Mouse (Mus musculus): ENCODE measurements around the gene Fbxl8. TPM values are rescaled to one million over a fixed set of nuclear protein-coding genes. Genes with fewer than 3 reads are reported as not detected.
A peak's percentile ranks its signal among the peaks of the same experiment; 100 is the strongest.

Gene Fbxl8
- total RNA-seq, 2 experiments from 2014 or later: 1.3 TPM

GRCm38 (mm10) chr8:105295895-105296573 lies 31.6 kb downstream of the Fbxl8 start, which contains the start of gene Exoc3l:
Gene Exoc3l (minus strand): TSS chr8:105296101.
- DNase-seq: no peak
- intact Hi-C loops (cut with DNase I; ENCODE audit: low total_unique reads): no loop called here

- intact Hi-C loops (cut with DNase I; ENCODE audit: low total_unique reads): no loop called here
- DNase-seq: peak; percentile 95
These were observed 33.2 kb downstream of the Fbxl8 start, which contains the start of gene E2f4 for GRCm38 (mm10) chr8:105297511-105298192. Gene E2f4 (plus strand): TSS chr8:105297663.

DNA sequence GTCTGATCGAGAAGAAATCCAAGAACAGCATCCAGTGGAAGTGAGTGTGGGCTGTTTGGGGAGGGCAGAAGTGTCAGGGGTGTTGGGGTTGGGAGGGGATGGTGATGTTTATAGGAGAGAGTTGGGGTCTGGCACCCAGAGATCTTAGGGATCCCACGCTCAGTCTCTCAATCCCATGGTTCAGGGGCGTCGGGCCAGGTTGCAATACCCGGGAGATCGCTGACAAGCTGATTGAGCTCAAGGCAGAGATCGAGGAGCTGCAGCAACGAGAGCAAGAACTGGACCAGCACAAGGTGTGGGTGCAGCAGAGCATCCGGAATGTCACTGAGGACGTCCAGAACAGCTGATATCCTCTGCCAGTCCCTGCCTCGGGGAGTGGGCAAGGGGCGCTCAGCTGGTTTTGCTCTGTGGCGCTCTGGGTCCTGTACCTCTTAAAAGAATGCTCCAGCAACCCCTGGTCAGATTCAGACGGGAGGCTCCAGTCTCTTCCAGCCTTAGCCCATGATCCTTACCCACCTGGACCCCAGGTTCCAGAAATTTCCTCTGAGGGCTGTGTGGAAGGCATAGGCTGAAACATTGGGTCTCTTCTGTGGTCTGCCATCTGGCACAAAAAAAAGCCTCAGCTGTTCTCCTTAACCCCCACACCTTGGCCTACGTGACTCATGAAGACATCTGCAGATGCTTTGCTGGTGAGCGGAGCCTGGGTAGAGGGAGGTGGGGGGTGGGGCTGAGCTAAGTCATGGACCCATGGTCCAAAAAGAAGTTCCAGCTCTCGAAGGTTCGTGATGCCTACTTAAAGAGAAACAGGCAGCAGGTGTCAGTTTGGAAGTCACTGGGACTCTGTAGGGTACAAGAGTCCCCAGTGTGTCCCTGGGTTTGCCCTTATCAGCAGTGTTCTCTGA lies 34.2 kb downstream of the Fbxl8 start:
- DNase-seq: no peak

DNA sequence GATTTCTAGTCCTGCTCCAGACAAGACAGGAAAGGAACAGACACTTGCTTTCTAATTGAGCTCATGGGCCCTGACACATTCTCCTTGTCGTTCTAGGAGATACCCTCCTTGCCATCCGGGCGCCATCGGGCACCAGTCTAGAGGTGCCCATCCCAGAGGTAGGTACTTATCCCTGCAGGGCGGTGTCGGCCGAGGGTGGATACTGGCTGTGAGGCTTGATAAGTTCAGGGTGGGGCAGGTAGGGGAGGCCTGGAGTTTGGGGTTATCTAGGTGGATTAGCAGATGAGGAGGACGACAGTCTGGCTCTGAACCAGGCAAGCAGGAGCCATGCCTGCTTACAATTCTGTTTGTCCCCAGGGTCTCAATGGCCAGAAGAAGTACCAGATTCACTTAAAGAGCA lies 35.5 kb downstream of the Fbxl8 start:
- intact Hi-C loops (cut with DNase I; ENCODE audit: low total_unique reads): no loop called here
- DNase-seq: no peak

More for the DNA sequence above, 34.2 kb downstream of the Fbxl8 start:
- intact Hi-C loops (cut with DNase I; ENCODE audit: low total_unique reads): no loop called here

DNA sequence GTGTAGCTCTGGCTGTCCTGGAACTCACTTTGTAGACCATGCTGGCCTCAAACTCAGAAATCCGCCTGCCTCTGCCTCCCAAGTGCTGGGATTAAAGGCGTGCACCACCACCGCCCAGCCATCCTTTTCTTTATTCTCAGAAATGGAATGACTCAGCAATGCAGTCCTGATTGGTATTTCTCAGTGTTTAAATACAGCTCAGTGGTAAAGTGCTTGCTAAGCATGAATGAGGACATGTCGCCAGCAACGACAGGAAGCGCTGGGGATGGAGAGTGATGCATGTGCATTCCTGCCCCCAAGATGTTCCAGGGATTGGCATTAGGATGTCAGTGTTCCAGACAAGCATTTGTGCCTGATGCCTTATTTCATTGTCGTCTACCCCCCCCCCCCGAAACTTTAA lies 38.9 kb downstream of the Fbxl8 start:
- DNase-seq: no peak
- intact Hi-C loops (cut with DNase I; ENCODE audit: low total_unique reads): no loop called here

- intact Hi-C loops (cut with DNase I; ENCODE audit: low total_unique reads): no loop called here
- no peak for DNase-seq
These were observed 39.4 kb downstream of the Fbxl8 start for GRCm38 (mm10) chr8:105303874-105304273.

DNA sequence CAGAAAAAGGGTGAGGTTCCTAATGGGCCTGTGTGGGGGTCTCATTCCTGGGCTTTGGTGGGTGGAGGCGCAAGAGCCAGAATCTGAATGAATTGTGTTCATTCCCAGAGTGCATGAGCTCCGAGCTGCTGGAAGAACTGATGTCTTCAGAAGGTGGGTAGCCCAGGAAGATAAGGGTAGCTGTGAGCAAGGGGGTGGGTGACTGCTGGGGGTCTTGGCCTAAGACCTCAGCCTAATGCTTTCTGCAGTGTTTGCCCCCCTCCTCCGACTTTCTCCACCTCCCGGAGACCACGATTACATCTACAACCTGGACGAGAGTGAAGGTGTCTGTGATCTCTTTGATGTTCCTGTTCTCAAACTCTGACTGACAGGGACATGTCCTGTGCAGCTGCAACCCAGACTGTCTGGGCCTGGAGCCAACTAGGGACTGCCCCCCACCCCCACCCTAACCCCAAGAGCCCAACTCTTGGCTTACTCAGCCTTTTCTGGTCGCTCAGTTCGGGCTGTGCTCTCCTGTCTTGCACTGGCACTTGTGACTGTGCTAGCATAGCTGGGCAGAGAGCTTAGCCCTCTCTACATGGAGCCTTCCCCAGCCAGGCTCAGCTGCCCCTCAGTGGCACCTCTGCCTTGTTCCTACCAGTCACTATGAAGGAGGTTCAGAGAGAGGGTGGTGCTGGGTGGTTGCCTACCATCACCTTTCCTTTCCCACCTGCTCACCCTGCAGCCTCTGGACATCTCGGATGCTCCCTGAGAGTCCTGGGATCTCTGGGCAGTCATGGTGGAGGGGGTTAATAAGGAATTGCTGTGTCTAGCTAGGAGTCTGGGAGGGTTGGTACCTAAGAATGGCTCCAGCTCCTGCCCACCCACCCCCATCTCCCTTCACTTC lies 40.1 kb downstream of the Fbxl8 start:
- no peak for DNase-seq
- intact Hi-C loops (cut with DNase I; ENCODE audit: low total_unique reads): no loop called here

GRCm38 (mm10) chr8:105305211-105306145 lies 41.0 kb downstream of the Fbxl8 start, which contains the start of gene Elmo3:
Gene Elmo3 (plus strand): TSS chr8:105305601.
- DNase-seq: no peak
- intact Hi-C loops (cut with DNase I; ENCODE audit: low total_unique reads): no loop called here

DNA sequence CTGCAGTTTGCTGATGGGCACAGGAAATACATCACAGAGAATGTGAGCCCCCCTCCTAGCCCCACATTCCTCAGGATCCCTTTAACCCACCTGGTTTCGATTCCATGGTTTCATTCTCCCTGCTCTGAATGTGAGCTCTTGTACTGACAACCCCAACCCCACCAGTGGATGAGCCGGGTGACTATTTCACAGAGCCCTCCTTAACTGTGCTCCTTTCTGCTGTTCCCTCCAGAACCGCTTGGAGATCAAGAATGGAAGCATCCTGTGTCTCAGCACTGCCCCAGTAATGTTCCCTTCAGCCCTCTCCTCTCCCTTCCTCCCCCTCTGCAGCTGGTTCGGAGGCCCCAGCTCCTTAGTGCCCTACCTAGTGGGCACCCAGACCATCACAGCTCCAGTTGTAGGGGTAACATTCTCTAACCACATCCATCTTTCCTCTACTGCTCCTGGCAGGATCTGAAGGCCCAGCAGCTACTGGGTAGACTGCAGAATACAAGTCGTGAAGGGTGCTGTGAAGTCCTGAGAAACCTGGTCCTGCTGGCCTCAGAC lies 41.8 kb downstream of the Fbxl8 start:
- DNase-seq: no peak
- intact Hi-C loops (cut with DNase I; ENCODE audit: low total_unique reads): no loop called here

GRCm38 (mm10) chr8:105307670-105308069 lies 43.2 kb downstream of the Fbxl8 start:
- no peak for DNase-seq
- intact Hi-C loops (cut with DNase I; ENCODE audit: low total_unique reads): no loop called here

DNA sequence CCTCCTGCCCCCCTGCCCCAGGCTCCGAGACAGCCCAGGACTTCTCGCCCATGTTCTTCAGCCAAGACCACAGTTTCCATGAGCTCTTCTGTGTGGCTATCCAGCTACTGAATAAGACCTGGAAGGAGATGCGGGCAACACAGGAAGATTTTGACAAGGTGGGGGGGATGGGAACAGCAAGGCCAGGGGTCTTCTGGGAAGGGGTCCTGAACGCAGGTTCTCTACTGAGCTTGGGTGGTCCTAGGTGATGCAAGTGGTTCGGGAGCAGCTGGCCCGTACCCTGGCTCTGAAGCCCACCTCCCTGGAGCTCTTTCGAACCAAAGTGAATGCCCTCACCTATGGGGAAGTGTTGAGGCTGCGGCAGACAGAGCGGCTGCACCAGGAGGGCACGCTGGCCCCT lies 44.0 kb downstream of the Fbxl8 start:
- DNase-seq: no peak
- intact Hi-C loops (cut with DNase I; ENCODE audit: low total_unique reads): no loop called here

DNA sequence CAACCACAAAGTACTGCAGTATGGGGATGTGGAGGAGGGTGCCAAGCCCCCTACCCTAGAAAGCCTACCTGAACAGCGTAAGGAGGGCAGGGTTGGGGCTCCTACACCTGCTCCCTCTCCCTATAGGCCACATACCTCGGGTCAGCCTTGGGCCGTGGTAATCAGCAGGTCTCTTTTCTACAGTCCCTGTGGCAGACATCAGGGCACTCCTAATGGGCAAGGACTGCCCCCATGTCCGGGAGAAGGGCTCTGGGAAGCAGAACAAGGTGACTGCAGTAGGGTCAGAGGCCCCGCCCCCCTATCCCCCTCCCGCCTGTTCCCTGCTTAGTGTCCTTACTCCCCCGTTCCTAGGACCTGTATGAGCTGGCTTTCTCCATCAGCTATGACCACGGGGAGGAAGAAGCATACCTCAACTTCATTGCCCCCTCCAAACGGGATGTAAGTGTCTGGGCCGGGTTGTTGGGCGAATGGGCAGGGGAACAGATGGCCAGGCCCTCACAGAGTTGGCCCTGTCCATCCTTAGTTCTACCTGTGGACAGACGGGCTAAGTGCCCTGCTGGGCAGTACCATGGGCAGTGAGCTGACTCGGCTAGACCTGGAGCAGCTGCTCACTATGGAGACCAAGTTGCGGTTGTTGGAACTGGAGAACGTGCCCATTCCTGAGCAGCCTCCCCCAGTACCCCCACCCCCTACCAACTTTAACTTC lies 44.8 kb downstream of the Fbxl8 start:
- DNase-seq: no peak
- intact Hi-C loops (cut with DNase I; ENCODE audit: low total_unique reads): no loop called here

DNA sequence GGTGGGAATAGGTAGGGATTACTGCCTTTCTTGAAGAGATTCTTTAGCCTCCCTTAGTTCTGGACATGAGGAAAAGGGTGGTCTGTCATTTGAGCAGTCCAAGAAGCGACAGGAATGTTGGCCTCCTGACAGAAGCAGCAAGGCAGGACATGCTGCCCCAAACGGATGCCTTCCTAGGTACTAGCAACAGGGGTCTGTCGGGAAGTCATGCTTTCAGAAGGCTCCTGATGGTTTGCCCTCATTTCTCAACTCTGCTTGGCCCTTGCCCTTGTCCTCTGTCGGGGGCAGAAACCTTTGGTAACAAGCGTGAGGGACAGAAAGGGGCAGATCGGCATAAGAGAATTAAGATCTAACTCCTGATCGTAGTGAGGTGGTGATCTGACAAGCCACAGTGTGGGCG lies 45.7 kb downstream of the Fbxl8 start:
- intact Hi-C loops (cut with DNase I; ENCODE audit: low total_unique reads): no loop called here
- DNase-seq: no peak

DNA sequence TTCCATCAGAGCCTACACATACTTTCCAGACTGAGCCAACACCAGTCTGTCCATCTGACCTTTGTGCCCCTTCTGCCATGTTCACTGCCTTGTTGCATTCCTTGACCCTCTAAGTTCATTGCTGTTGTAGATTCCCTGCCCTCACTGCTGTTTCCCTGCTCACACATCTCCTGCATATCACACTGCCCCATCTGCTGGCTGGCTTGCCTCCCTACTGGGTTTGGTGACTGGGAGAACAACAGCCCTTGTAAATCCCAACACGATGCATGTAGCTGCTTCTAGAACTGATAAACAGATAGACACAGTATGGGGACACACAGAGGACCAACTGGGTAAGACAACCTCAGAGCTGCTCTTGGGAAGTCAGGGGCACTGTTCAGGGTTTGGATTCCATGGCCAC lies 47.3 kb downstream of the Fbxl8 start:
- intact Hi-C loops (cut with DNase I; ENCODE audit: low total_unique reads): no loop called here
- no peak for DNase-seq

DNA sequence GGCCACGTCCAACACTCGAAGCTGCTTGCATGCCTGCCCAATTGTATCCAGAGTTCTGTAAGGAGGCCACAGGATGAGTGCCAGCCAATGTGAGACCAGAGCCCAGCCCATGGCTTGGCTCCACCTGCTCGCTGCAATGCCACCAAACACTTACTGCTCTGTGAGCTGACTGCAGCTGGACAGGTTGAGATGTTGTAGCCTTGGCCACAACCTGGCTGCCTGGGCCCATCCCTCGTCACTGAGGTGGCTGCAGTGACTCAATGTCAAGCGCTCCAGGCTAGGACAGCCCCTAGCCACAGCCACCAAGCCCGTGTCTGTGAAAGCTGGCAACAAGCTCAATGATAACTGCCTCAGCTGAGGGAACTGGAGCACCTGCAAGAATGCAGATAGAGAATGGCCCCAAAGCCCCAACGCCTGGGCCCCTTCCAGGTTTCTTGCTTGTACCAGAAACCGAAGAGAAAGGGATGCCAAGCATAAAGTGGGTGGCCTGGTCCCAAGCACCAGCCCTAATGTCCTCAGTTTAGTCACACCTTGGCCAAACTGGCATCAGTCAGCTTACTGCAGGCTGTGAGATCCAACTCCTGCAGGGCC lies 48.5 kb downstream of the Fbxl8 start:
- intact Hi-C loops (cut with DNase I; ENCODE audit: low total_unique reads): no loop called here
- no peak for DNase-seq

- DNase-seq: no peak
- intact Hi-C loops (cut with DNase I; ENCODE audit: low total_unique reads): no loop called here
These were observed 49.4 kb downstream of the Fbxl8 start for GRCm38 (mm10) chr8:105313622-105314402.

Measured in gastrocnemius, postnatal 14 days (tissue).